ENCODE assay signal across 13 mouse cellular contexts in the genomic region with DNA sequence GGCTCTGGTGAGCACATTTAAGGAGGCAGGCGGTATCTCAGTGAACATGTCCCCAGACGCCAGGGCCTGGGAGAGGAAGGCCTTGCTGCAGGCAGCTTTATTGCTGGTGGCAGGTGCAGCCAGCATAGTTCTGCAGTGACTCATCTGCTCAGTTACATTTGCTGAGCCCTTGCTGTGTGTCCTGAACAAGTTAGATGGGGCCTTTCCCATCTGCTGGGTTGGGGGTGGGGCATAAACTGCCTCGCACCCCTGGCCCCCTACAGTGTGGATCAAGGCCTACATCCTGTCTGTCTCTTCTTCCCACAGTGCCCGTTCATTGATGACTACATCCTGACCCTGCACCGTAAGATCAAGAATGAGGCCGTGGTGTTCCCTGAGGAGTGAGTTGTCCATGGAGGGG. TPM values are rescaled to one million over a fixed set of nuclear protein-coding genes. Genes with fewer than 3 reads are reported as not detected.
DNase-seq lines count a peak whose midpoint lies in the region; ATAC-seq and TF ChIP-seq lines count a peak whose summit lies in the region.
"Had no signal": no experiment of that assay in that cellular context is flagged by ENCODE, and none has a peak within 500 bp of the region (broad histone marks: within the 10 kb centered on the region; RNA-seq: fewer than 3 reads in every experiment).

No protein-coding gene starts in this region.

- no peaks in the 10 kb centered on the region for H3K27me3 ChIP-seq in neural tube, embryonic 12.5 days (replicated peaks)
- no peaks in the 10 kb centered on the region for H3K27me3 ChIP-seq in neural tube, embryonic 15.5 days (replicated peaks)
- no peaks in the 10 kb centered on the region for H3K27me3 ChIP-seq in myocyte (ENCODE audit: control insufficient read depth, insufficient read depth, insufficient read length)
- H3K27me3 ChIP-seq: liver, embryonic 15.5 days had no signal

- no peak overlapping the region for H3K4me3 ChIP-seq in neural tube, embryonic 12.5 days
- no peak overlapping the region for H3K4me3 ChIP-seq in neural tube, embryonic 15.5 days (replicated peaks)
- H3K4me3 ChIP-seq in myocyte = no peak overlapping the region
- H3K4me3 ChIP-seq: erythroblast, embryonic 14.5 days; liver, embryonic 15.5 days; midbrain, embryonic 10.5 days had no signal

- no peaks in the 10 kb centered on the region for H3K79me2 ChIP-seq in myocyte (ENCODE audit: control insufficient read depth, insufficient read depth)

- peak; percentile 26; the same call in 1 of the 2 replicates for ATAC-seq in neural tube, embryonic 12.5 days (ENCODE audit: low FRiP score, low read depth)
- no peak for ATAC-seq in neural tube, embryonic 15.5 days (ENCODE audit: low FRiP score)

- no peak overlapping the region; the same call in 1 of the 2 replicates for H3K27ac ChIP-seq in neural tube, embryonic 12.5 days
- no peak overlapping the region for H3K27ac ChIP-seq in neural tube, embryonic 15.5 days (replicated peaks)
- H3K27ac ChIP-seq: liver, embryonic 15.5 days; midbrain, embryonic 10.5 days had no signal

- 0 out of 2 replicates have a peak, but pooled peaks cover 8% of the 10 kb centered on the region for H3K4me1 ChIP-seq in neural tube, embryonic 12.5 days
- H3K4me1 ChIP-seq in neural tube, embryonic 15.5 days = peaks cover under 1% of the 10 kb centered on the region; the same call in 1 of the 2 replicates
- H3K4me1 ChIP-seq: liver, embryonic 15.5 days had no signal

- H3K9ac ChIP-seq in neural tube, embryonic 12.5 days = 0 out of 2 replicates have a peak overlapping the region, but pooled peaks have one; percentile 13
- H3K9ac ChIP-seq in neural tube, embryonic 15.5 days (replicated peaks) = no peak overlapping the region
- H3K9ac ChIP-seq: liver, embryonic 15.5 days had no signal

- WGBS in neural tube, embryonic 12.5 days = 37% methylated on average over 6 of the region's 6 CpGs
- WGBS in neural tube, embryonic 15.5 days = 30% methylated on average over 6 of the region's 6 CpGs

- H3K9me3 ChIP-seq in neural tube, embryonic 12.5 days = no peaks in the 10 kb centered on the region
- no peaks in the 10 kb centered on the region for H3K9me3 ChIP-seq in neural tube, embryonic 15.5 days (replicated peaks)
- H3K9me3 ChIP-seq: liver, embryonic 15.5 days; midbrain, embryonic 10.5 days had no signal

- no peak for TF ChIP-seq POLR2A in myocyte (IDR thresholded peaks at IDR 0.05; ENCODE audit: insufficient read length, low read depth)

- intact Hi-C loops in left cerebral cortex, postnatal 4 days (cut with DNase I) = no loop called here

- peak; percentile 16 for DNase-seq in cerebellum, adult 11-12 months
- DNase-seq in cerebellum, adult 11 months = no peak
- DNase-seq in ZHBTc4 (ENCODE audit: low read depth, low spot score) = peak; percentile 70
- DNase-seq in left cerebral cortex, postnatal 4 days = no peak
- no peak for DNase-seq in frontal cortex, postnatal 25 days (ENCODE audit: low spot score in 2 of 2)
- DNase-seq: cerebellum, adult 8-10 months; heart, postnatal 4 days had no signal

- H3ac ChIP-seq in myocyte (ENCODE audit: control insufficient read depth, insufficient read length) = no peak overlapping the region

- no peak overlapping the region for H3K4me2 ChIP-seq in neural tube, embryonic 12.5 days (replicated peaks)
- no peak overlapping the region for H3K4me2 ChIP-seq in neural tube, embryonic 15.5 days
- H3K4me2 ChIP-seq in myocyte (ENCODE audit: low read depth) = peak overlapping the region; percentile 35
- H3K4me2 ChIP-seq: liver, embryonic 15.5 days had no signal

- H3K36me3 ChIP-seq in neural tube, embryonic 12.5 days = no peaks in the 10 kb centered on the region
- peaks cover 56% of the 10 kb centered on the region for H3K36me3 ChIP-seq in neural tube, embryonic 15.5 days
- no peaks in the 10 kb centered on the region for H3K36me3 ChIP-seq in myocyte (ENCODE audit: control insufficient read depth, insufficient read depth)
- H3K36me3 ChIP-seq: liver, embryonic 15.5 days; midbrain, embryonic 10.5 days had no signal

TF ChIP-seq in myocyte, 11 proteins besides CTCF, POLR2A, EP300 and RAD21:
- TF ChIP-seq POLR2AphosphoS2 (IDR thresholded peaks at IDR 0.05; ENCODE audit: insufficient read length, low read depth) (no peak), REST (IDR thresholded peaks at IDR 0.05; ENCODE audit: insufficient read depth, insufficient read length) (no peak), MYOD1 (IDR thresholded peaks at IDR 0.05; ENCODE audit: control insufficient read depth in 1 of 3, insufficient read length in 2 of 3, low read depth in 2 of 3) (peak; percentile 91 to 100 (median 100)), USF1 (IDR thresholded peaks at IDR 0.05; ENCODE audit: low read depth) (no peak), E2F4 (IDR thresholded peaks at IDR 0.05; ENCODE audit: insufficient read depth) (no peak), MYOG (IDR thresholded peaks at IDR 0.05; ENCODE audit: control insufficient read depth in 1 of 3, insufficient read depth in 1 of 3, insufficient read length in 2 of 3, low read depth in 2 of 3) (peak; percentile 63 to 98 (median 86)), CEBPB (IDR thresholded peaks at IDR 0.05; ENCODE audit: insufficient read depth, poor library complexity, severe bottlenecking) (no peak), TCF3 (IDR thresholded peaks at IDR 0.05; ENCODE audit: insufficient read length, low read depth) (peak; percentile 82), MAX (IDR thresholded peaks at IDR 0.05; ENCODE audit: low read depth) (no peak), TCF12 (IDR thresholded peaks at IDR 0.05; ENCODE audit: insufficient read depth, poor library complexity, severe bottlenecking) (peak; percentile 55), SRF (IDR thresholded peaks at IDR 0.05; ENCODE audit: control insufficient read depth, insufficient read length, low read depth) (no peak)

RNA-seq across cellular contexts. Expression of a gene that starts 10.7 kb away (rescaled TPM):
- 14.3 and 15.1 TPM in 2 replicates for polyA plus RNA-seq in neural tube, embryonic 12.5 days (2016; fragmentation: Nextera tagmentation; extraction: Ambion mirVana)
- polyA plus RNA-seq in neural tube, embryonic 15.5 days (2015; fragmentation: Nextera tagmentation; extraction: Ambion mirVana) = 9.1 and 10.1 TPM in 2 replicates
- polyA plus RNA-seq in myocyte (2012; fragmentation: generic; extraction: Trizol) = 3.5 TPM
- 10 to 100 TPM; 10.4 to 10.7 TPM for total RNA-seq in left cerebral cortex, postnatal 4 days (2021)

RNA-seq across cellular contexts. Expression of a gene that starts 18.1 kb away (rescaled TPM):
- 14.7 and 14.8 TPM in 2 replicates for polyA plus RNA-seq in neural tube, embryonic 12.5 days (2016; fragmentation: Nextera tagmentation; extraction: Ambion mirVana)
- 30.9 and 34.7 TPM in 2 replicates for polyA plus RNA-seq in neural tube, embryonic 15.5 days (2015; fragmentation: Nextera tagmentation; extraction: Ambion mirVana)
- 3.3 TPM for polyA plus RNA-seq in myocyte (2012; fragmentation: generic; extraction: Trizol)
- total RNA-seq in left cerebral cortex, postnatal 4 days (2021) = 10 to 100 TPM; 28.7 to 30.5 TPM

RNA-seq across cellular contexts. Expression of a gene that starts 38.0 kb away (rescaled TPM):
- polyA plus RNA-seq in neural tube, embryonic 12.5 days (2016; fragmentation: Nextera tagmentation; extraction: Ambion mirVana) = 1.4 TPM in 2 replicates
- 0.47 and 3.3 TPM in 2 replicates for polyA plus RNA-seq in neural tube, embryonic 15.5 days (2015; fragmentation: Nextera tagmentation; extraction: Ambion mirVana)
- polyA plus RNA-seq in myocyte (2012; fragmentation: generic; extraction: Trizol) = 0.24 TPM
- under 1 TPM; 0.28 to 0.50 TPM for total RNA-seq in left cerebral cortex, postnatal 4 days (2021)

RNA-seq across cellular contexts. Expression of a gene that starts 53.5 kb away (rescaled TPM):
- 0.34 TPM in 2 replicates for polyA plus RNA-seq in neural tube, embryonic 12.5 days (2016; fragmentation: Nextera tagmentation; extraction: Ambion mirVana)
- 0.19 and 2.7 TPM in 2 replicates for polyA plus RNA-seq in neural tube, embryonic 15.5 days (2015; fragmentation: Nextera tagmentation; extraction: Ambion mirVana)
- 0.06 TPM for polyA plus RNA-seq in myocyte (2012; fragmentation: generic; extraction: Trizol)
- total RNA-seq in left cerebral cortex, postnatal 4 days (2021) = not detected
- polyA plus RNA-seq: erythroblast, embryonic 14.5 days had no signal

Comparison
In these comparisons a context has a peak if more than half of its experiments do, and no peak if none do; other contexts are left out.
1. DNase-seq: peak in cerebellum, adult 11-12 months (single experiment) and ZHBTc4 (single experiment); none in cerebellum, adult 11 months (single experiment), left cerebral cortex, postnatal 4 days (single experiment) and frontal cortex, postnatal 25 days (0 of 2).